Mouse (Mus musculus) myocyte (in vitro differentiated cells): ENCODE measurements at regions not wholly inside any gene's neighbourhood (a gene's known extent, or its start where the extent isn't known, plus 50 kb on each side); places are given as distances from the start of the nearest gene placed in this dataset.

Source experiments
- H3K27me3 ChIP-seq: one replicate; pipeline ENCODE4 v1.6.1; 2011; ENCODE audit not compliant: control insufficient read depth, insufficient read depth, insufficient read length
- H3K36me3 ChIP-seq: one replicate; pipeline ENCODE4 v1.6.1; 2011; ENCODE audit not compliant: control insufficient read depth, insufficient read depth
- H3K4me2 ChIP-seq: one replicate; pipeline ENCODE4 v1.6.1; 2011; ENCODE audit warnings: low read depth, control low read depth
- H3K4me3 ChIP-seq: one replicate; pipeline ENCODE4 v1.5.1; 2011; ENCODE audit warnings: mild to moderate bottlenecking, control low read depth, moderate library complexity
- H3K79me2 ChIP-seq: one replicate; pipeline ENCODE4 v1.6.1; 2011; ENCODE audit not compliant: control insufficient read depth, insufficient read depth
- H3ac ChIP-seq: one replicate; pipeline ENCODE4 v1.6.1; 2011; ENCODE audit not compliant: control insufficient read depth, insufficient read length
- CEBPB ChIP-seq: IDR thresholded peaks from 2 replicates; pipeline ENCODE4 v1.6.1; 2011; ENCODE audit warnings: mild to moderate bottlenecking, moderate library complexity; ENCODE audit not compliant: poor library complexity, insufficient read depth, severe bottlenecking
- E2F4 ChIP-seq: IDR thresholded peaks from one replicate; pipeline ENCODE4 v1.6.1; 2011; ENCODE audit warnings: mild to moderate bottlenecking, control low read depth, moderate library complexity; ENCODE audit not compliant: insufficient read depth
- MAX ChIP-seq: IDR thresholded peaks from one replicate; pipeline ENCODE4 v1.6.1; 2011; ENCODE audit warnings: low read depth, mild to moderate bottlenecking, control low read depth
- MYOD1 ChIP-seq, 3 experiments: IDR thresholded peaks; one replicate each; pipeline ENCODE4 v1.6.1; 2011; ENCODE audit warnings: control low read depth in 2 of 3, low read depth in 2 of 3, mild to moderate bottlenecking in 2 of 3, moderate library complexity in 1 of 3; ENCODE audit not compliant: insufficient read length in 2 of 3, control insufficient read depth in 1 of 3
- MYOG ChIP-seq, 3 experiments: IDR thresholded peaks; one replicate each; pipeline ENCODE4 v1.6.1; 2011; ENCODE audit warnings: control low read depth in 2 of 3, low read depth in 2 of 3, mild to moderate bottlenecking in 2 of 3; ENCODE audit not compliant: insufficient read length in 2 of 3, control insufficient read depth in 1 of 3, insufficient read depth in 1 of 3
- POLR2A ChIP-seq: IDR thresholded peaks from one replicate; pipeline ENCODE4 v1.6.1; 2011; ENCODE audit warnings: low read depth, mild to moderate bottlenecking, control low read depth, moderate library complexity; ENCODE audit not compliant: insufficient read length
- POLR2AphosphoS2 ChIP-seq: IDR thresholded peaks from one replicate; pipeline ENCODE4 v1.6.1; 2011; ENCODE audit warnings: low read depth, control low read depth; ENCODE audit not compliant: insufficient read length
- REST ChIP-seq: IDR thresholded peaks from one replicate; pipeline ENCODE4 v1.6.1; 2011; ENCODE audit warnings: mild to moderate bottlenecking, control low read depth, moderate library complexity; ENCODE audit not compliant: insufficient read depth, insufficient read length
- SRF ChIP-seq: IDR thresholded peaks from one replicate; pipeline ENCODE4 v1.6.1; 2011; ENCODE audit warnings: low read depth; ENCODE audit not compliant: control insufficient read depth, insufficient read length
- TCF12 ChIP-seq: IDR thresholded peaks from one replicate; pipeline ENCODE4 v1.6.1; 2011; ENCODE audit warnings: mild to moderate bottlenecking, control low read depth; ENCODE audit not compliant: poor library complexity, insufficient read depth, severe bottlenecking
- TCF3 ChIP-seq: IDR thresholded peaks from one replicate; pipeline ENCODE4 v1.6.1; 2011; ENCODE audit warnings: low read depth, control low read depth; ENCODE audit not compliant: insufficient read length
- USF1 ChIP-seq: IDR thresholded peaks from one replicate; pipeline ENCODE4 v1.6.1; 2011; ENCODE audit warnings: low read depth, mild to moderate bottlenecking, control low read depth, moderate library complexity

DNA sequence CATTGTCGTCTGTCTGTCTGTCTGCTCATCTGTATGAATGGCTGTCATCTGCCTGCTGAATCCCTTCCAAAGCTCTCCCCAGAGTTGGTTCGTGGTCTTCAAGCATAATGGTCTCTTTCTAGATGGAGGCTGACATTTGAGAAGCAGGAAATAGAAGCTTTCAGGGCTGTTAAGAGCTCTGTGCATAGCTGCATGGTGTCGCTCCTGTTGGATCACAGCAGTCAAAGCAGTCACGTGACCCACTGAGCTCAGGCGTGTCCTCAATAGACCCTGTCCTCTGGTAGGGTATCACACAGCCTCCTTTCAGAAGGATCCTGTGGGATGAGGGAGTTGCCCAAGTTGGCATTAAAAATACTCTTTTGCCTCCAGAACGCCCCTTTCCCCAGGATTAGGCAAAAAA lies 142.4 kb downstream of the Ppp4r2 start:
- Histone ChIP-seq H3K79me2 (no peaks in the 10 kb centered on the region), H3K4me2 (no peak overlapping the region), H3K4me3 (no peak overlapping the region), H3K27me3 (peaks cover 36% of the 10 kb centered on the region), H3K36me3 (no peaks in the 10 kb centered on the region), H3ac (no peak overlapping the region)
- TF ChIP-seq E2F4: no peak
- TF ChIP-seq USF1: peak; percentile 52

DNA sequence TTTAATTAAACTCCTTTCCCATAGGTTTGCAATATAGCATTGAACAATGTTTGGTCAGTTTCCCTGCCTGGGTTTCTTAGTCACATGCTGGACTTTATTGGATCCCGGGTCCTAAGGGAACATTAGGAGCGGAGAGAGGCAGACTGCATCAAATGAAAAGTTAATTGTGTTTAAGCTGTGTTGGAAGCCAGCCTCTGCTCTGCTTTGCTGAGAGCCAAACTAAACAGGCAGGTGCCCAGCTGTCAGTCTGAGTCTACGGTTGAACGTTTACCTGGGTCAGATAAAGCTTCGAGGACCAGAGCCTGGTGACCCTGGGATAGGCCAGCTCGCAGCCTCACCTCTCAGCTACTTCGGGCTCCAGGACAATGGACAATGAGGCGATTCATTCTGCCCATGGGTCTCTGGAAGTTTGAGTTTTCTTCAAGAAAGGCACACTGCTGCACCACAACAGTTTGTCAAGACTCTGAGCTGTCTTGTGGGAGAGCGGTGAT lies 143.8 kb downstream of the Ppp4r2 start:
- no peak for TF ChIP-seq SRF
- no peak for TF ChIP-seq REST
- TF ChIP-seq MYOG (IDR thresholded peaks at IDR 0.05; ENCODE audit: control insufficient read depth in 1 of 3, insufficient read depth in 1 of 3, insufficient read length in 2 of 3, low read depth in 2 of 3): no peak
- no peak for TF ChIP-seq MYOD1 (IDR thresholded peaks at IDR 0.05; ENCODE audit: control insufficient read depth in 1 of 3, insufficient read length in 2 of 3, low read depth in 2 of 3)
- TF ChIP-seq POLR2AphosphoS2: no peak
- TF ChIP-seq MAX: no peak
- TF ChIP-seq CEBPB: no peak
- TF ChIP-seq POLR2A: no peak
- no peak for TF ChIP-seq TCF12
- TF ChIP-seq E2F4: no peak
- no peak for TF ChIP-seq USF1
- no peak for TF ChIP-seq TCF3
- H3K4me2 ChIP-seq: no peak overlapping the region
- H3K36me3 ChIP-seq: no peaks in the 10 kb centered on the region
- H3K27me3 ChIP-seq: peaks cover 32% of the 10 kb centered on the region
- no peak overlapping the region for H3K4me3 ChIP-seq
- H3K79me2 ChIP-seq: no peaks in the 10 kb centered on the region
- no peak overlapping the region for H3ac ChIP-seq

DNA sequence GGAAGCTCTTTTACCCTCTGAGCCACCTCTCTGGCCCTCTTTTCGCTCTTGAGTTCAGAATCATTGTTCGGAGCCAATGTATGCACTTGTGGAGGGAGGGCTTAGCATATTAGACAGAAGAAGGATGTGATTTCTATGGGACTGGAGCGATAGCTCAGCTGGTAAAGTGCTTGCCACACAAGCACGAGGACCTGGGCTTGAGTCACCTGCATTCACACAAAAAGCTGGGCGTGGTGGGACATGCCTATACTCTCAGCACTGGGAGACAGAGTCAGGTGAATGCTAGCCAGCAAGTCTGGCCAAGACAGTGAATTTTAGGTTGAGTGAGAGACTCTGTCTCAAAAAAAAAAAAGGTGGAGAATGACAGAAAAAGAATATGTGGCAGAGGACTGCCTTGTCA lies 144.7 kb downstream of the Ppp4r2 start:
- TF ChIP-seq POLR2A: no peak
- Histone ChIP-seq H3K36me3 (no peaks in the 10 kb centered on the region), H3ac (no peak overlapping the region), H3K4me2 (no peak overlapping the region), H3K79me2 (no peaks in the 10 kb centered on the region), H3K4me3 (no peak overlapping the region), H3K27me3 (peaks cover 29% of the 10 kb centered on the region)

DNA sequence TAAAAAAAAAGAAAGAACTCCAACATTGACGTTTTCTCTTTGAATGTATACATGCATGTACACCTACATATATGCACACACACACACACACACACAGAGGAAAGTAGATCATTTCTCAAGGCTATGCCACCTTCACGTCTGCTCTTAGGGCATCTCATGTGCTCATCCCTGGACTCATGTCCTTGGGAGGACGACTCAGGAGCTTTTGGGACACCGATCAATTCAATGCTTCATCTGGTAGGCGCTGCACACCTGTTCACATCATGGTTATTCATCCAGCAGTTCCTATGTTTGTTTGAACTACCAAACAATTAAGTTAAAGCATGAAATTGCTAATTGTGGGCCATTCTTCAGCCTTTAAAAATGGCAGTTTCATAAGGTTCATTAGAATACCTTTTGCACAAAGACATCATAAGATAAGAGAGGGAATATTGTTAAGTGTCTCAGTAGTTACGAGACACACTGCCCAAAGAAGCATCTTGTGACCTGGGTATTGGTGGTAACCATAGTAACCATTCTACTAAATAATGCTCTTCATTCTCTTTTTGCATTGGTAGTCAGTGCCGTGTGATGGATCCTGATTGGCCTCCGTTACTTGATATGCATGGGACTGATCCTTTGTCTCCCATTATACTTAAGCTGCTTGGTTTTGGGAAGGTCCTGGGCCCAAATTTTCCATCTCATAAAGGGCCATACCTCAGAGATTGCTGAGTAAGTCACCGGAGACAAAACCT lies 145.5 kb downstream of the Ppp4r2 start:
- Histone ChIP-seq H3K36me3 (no peaks in the 10 kb centered on the region), H3K27me3 (peaks cover 28% of the 10 kb centered on the region), H3ac (no peak overlapping the region), H3K79me2 (no peaks in the 10 kb centered on the region), H3K4me2 (no peak overlapping the region), H3K4me3 (no peak overlapping the region)
- TF ChIP-seq POLR2AphosphoS2 (no peak), USF1 (no peak)

DNA sequence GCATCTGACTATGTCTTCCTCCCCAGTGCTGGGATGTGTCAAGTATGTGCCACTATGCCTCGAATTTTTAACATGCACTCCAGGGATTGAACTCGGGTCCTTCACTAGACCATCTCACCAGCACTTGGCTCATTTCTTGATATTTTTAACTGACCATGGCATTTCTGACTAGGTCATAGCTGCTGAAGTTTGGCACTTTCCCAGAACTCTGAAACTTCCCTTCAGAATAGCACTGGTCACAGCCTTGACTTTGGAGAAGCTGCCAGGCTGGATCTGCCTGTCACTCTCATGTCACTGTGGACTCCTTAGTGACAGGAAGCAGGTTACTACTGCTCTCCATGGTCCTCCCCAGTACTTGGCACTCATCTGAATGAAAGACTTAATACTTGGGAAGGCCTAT lies 146.7 kb downstream of the Ppp4r2 start:
- H3K4me2 ChIP-seq: no peak overlapping the region
- no peak for TF ChIP-seq E2F4
- no peak for TF ChIP-seq MAX
- TF ChIP-seq TCF12: no peak
- TF ChIP-seq REST: no peak
- TF ChIP-seq POLR2AphosphoS2: no peak
- TF ChIP-seq POLR2A: no peak
- H3K36me3 ChIP-seq: no peaks in the 10 kb centered on the region
- H3ac ChIP-seq: no peak overlapping the region
- no peak overlapping the region for H3K4me3 ChIP-seq
- H3K79me2 ChIP-seq: no peaks in the 10 kb centered on the region
- peaks cover 29% of the 10 kb centered on the region for H3K27me3 ChIP-seq

DNA sequence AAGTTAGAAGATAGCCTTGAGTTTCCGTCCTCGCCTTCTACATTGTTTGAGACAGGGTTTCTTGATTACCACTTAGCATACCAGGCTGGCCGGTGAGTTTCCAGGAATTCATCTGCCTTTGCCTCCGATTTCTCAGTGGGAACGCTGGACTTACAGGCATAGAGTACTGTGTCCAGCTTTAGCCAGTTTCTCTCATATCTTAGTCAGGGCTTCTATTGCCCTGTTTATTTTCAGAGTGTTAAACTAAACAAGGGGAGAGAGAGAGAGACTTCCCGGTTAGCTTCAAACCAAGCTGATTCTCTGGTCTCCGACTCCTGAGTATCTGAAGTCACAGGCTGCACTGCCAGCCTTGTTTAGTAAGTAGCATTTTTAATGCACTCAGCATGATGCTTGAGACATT lies 151.4 kb downstream of the Ppp4r2 start:
- Histone ChIP-seq H3ac (no peak overlapping the region), H3K4me3 (no peak overlapping the region), H3K79me2 (no peaks in the 10 kb centered on the region), H3K27me3 (peaks cover 5% of the 10 kb centered on the region), H3K4me2 (no peak overlapping the region), H3K36me3 (no peaks in the 10 kb centered on the region)
- TF ChIP-seq E2F4: no peak
- no peak for TF ChIP-seq MAX
- TF ChIP-seq USF1: no peak
- TF ChIP-seq REST: no peak
- no peak for TF ChIP-seq SRF
- TF ChIP-seq TCF12: no peak
- no peak for TF ChIP-seq TCF3
- TF ChIP-seq MYOD1 (IDR thresholded peaks at IDR 0.05; ENCODE audit: control insufficient read depth in 1 of 3, insufficient read length in 2 of 3, low read depth in 2 of 3): no peak
- no peak for TF ChIP-seq POLR2A
- TF ChIP-seq CEBPB: no peak
- no peak for TF ChIP-seq MYOG (IDR thresholded peaks at IDR 0.05; ENCODE audit: control insufficient read depth in 1 of 3, insufficient read depth in 1 of 3, insufficient read length in 2 of 3, low read depth in 2 of 3)
